Mouse (Mus musculus): Measurements from ENCODE around the gene Usp42.
A peak's percentile ranks its signal among the peaks of the same experiment; 100 is the strongest.

Gene Usp42

GRCm38 (mm10) chr5:143690392-143690791 is 41.7 kb downstream of the Usp42 start:
- no peak for DNase-seq (ENCODE audit: low spot score in 2 of 2)

- DNase-seq (ENCODE audit: low spot score in 2 of 2): no peak
Observed at GRCm38 (mm10) chr5:143687589-143687988, 44.5 kb downstream of the Usp42 start.

- DNase-seq (ENCODE audit: low spot score in 2 of 2): no peak
Observed at GRCm38 (mm10) chr5:143686456-143686855, 45.6 kb downstream of the Usp42 start.

- no peak for DNase-seq (ENCODE audit: low spot score in 2 of 2)
Observed at GRCm38 (mm10) chr5:143684911-143685390, 47.1 kb downstream of the Usp42 start.

GRCm38 (mm10) chr5:143683696-143684095 is 48.4 kb downstream of the Usp42 start:
- no peak for DNase-seq (ENCODE audit: low spot score in 2 of 2)

GRCm38 (mm10) chr5:143679654-143680053 is 52.4 kb downstream of the Usp42 start:
- DNase-seq (ENCODE audit: low spot score in 2 of 2): no peak

- DNase-seq (ENCODE audit: low spot score in 2 of 2): peak; percentile 19 to 32
Observed at GRCm38 (mm10) chr5:143678634-143679271, 53.3 kb downstream of the Usp42 start.

- DNase-seq (ENCODE audit: low spot score in 2 of 2): no peak
Observed at GRCm38 (mm10) chr5:143677363-143677762, 54.7 kb downstream of the Usp42 start.

- no peak for DNase-seq (ENCODE audit: low spot score in 2 of 2)
Observed at GRCm38 (mm10) chr5:143676218-143676985, 55.7 kb downstream of the Usp42 start.

GRCm38 (mm10) chr5:143674576-143674975 is 57.5 kb downstream of the Usp42 start:
- DNase-seq (ENCODE audit: low spot score in 2 of 2): no peak

- no peak for DNase-seq (ENCODE audit: low spot score in 2 of 2)
Observed at GRCm38 (mm10) chr5:143670740-143671415, 61.2 kb downstream of the Usp42 start.

- DNase-seq (ENCODE audit: low spot score in 2 of 2): no peak
Observed at GRCm38 (mm10) chr5:143669839-143670238, 62.2 kb downstream of the Usp42 start.

GRCm38 (mm10) chr5:143669393-143669792 is 62.7 kb downstream of the Usp42 start:
- DNase-seq (ENCODE audit: low spot score in 2 of 2): no peak

GRCm38 (mm10) chr5:143668884-143669283 is 63.2 kb downstream of the Usp42 start:
- no peak for DNase-seq (ENCODE audit: low spot score in 2 of 2)

GRCm38 (mm10) chr5:143666015-143666414 is 66.1 kb downstream of the Usp42 start:
- DNase-seq (ENCODE audit: low spot score in 2 of 2): no peak

- no peak for DNase-seq (ENCODE audit: low spot score in 2 of 2)
Observed at GRCm38 (mm10) chr5:143665561-143665960, 66.5 kb downstream of the Usp42 start.

GRCm38 (mm10) chr5:143663074-143663687 is 68.9 kb downstream of the Usp42 start:
- DNase-seq (ENCODE audit: low spot score in 2 of 2): no peak

All from urinary bladder, postnatal 36 days (tissue).